Mouse (Mus musculus) cerebellum, adult 9-11 months (tissue): ENCODE results near the gene Gm20441.
"Not testable (repeated sequence)": the region's sequence is repeated elsewhere in the genome, so short reads cannot be mapped to it uniquely, and the experiment has no call there.

Source experiments
- DNase-seq: peaks from one replicate; pipeline ENCODE4 v3.0.0; 2022

Gene Gm20441

DNA sequence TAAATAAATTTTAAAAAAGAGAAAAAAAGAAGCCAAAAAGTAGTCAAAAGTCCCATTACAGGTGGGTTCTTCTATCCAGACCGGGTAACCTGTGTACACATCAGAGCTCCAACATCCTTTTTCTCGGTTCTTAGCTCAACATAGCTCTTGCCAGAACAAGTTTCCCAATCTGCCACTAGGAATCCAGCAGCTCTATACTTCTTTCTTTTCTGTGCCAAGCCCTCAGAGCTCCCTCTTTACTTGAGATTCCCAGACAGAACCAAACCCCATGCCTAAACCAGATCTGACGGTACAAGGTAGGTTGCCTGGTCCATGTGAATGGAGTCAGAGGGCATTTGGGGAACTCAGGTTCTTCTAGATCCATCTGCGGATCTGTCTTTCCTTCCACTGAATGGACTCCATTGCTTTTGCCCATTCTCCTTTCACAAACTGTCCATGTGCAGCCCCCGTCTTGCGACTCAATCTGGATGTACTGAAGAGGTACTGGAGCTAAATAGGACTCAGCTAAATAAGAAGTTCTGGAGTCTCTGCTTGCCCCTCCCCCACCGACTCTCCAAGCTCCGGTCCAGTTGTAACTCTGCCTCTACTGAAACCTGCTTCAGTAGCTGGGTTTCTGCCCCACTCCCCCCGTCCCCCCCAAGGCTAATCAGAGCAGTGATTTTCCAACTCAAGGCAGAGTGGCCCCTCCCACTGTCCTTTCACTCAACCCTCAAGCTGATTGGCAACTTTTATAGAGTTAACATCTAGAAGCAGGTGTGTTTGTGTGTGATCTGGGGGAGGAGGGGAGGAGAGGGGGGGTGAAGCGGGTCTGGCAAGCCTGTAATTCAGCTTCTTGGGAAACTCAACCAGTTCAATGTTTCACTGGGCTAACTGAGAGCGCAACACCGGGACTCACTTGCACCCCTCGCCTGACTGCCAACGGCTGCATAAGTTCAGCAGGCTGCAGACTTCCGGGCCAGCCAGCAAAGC lies 1.3 kb downstream of the Gm20441 start:
- DNase-seq: no peak

DNA sequence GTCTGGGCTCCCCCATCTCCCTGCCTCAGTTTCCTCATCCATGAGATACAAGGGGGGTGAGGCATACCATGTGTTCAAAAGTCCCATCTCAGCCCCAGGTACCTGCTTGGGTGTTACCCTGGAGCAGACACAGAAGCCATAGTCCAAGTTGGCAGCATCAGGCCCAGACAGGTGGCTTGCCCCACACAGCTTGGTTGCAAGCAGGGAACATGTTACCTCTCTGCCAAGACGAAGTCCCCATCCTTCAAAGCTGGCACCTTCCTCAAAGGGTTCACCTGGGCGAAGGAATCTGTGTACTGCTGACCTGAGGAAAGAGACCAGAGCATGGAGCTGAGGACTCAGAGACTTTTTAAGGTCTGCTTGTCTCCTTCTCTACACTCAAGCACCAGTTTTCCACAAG lies 2.9 kb downstream of the Gm20441 start:
- DNase-seq: peak; percentile 61

DNA sequence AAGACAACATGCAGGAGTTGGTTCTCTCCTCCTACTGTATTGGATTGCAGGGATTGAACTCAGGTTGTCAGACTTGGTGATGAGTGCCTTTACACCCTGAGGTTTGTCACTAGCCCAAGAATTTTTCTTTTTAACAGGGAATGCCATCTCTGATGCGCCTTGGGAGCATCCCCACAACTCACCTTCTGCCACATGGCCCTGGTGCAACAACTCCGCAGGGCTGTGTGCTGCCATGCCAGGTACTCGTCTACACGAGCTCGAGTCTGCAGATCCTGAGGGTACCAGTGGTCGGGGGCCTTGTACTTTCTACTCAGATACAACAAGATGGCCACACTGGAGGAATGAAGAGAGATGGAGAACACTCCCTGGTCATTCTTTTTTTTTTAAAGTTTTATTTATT lies 4.2 kb downstream of the Gm20441 start:
- no peak for DNase-seq

DNA sequence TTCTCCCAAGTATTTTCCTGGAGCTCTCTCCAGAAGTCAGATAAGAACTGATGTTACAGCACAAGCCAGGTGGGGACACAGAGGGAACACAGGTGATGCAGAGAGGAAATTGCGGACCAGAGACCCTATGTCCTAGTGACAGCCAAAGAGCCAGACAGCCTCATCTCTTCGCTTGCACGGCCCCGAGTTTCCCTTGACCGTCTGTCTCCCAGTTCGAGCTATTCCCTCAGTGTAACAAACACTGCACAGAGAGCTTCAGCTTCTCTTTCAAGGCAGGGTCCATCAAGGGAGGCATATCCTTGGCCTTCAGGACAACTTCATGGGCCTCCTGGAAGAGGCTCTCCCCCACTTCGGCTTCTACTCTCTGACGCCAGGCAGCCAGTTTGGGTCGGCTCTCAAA lies 6.2 kb downstream of the Gm20441 start:
- DNase-seq: no peak

DNA sequence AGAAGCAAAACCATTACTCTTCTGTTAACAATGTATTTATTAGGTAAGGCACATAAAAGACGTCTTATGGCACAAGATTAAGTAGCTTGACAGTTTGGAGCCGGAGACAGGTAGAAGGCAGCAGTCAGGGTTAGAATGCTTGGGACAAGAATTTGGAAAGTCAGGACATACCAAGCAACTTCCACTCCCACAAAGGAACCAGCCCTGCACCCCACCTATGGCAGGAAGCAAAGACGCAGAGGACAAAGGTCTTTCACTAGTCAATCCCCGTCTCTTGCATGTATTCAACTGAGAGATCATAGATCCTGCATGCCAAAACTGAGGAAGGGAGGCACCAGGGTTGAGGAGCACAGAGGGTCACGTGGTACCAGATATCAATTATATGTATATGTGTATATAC lies 6.7 kb downstream of the Gm20441 start:
- DNase-seq: no peak

DNA sequence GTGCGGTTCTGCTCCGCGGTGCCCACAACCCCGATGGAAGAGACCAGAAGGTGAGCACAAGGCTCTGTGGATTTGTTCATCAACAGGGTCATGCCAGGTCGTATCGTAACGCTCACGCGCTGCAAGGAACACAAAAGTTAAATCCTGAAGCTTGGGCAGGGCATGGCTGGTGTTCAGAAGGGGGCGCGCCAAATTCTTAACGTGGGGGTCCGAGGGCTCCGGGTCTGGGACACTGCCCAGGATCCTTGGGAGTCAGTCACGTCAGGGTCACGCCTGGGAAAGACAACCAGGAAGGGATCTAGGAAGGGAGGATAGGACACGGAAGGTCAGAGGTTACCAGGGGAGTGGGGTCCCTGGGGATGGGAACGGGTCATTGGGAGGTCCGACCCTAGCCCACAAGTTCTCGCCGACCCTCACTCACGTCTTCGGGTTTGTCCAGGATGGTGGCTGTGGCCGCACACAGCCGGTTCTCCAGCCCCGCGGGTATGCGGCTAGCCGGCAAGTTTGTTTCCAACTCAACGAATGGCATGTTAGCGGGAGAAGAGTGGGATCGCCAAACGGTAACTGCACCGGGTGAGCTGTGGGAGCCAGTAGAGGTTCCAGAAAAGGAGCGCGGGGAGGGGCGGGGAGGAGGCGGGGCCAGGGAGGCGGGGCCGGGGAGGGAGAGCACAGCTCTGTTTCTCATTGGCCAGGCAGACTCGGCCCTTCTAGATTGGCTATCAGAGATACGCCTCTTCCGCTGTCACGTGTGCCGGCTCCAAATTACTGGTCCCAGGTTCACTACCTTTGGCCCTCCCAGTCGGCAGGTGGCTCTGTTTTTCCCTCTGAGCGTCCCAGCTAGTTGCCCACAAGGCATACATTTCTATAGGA lies 7.7 kb downstream of the Gm20441 start, which contains the start of gene Ddt:
TSS of gene Ddt (minus strand) at position 620 of the 870 bp plus-strand sequence.
- DNase-seq: peak; percentile 94

DNA sequence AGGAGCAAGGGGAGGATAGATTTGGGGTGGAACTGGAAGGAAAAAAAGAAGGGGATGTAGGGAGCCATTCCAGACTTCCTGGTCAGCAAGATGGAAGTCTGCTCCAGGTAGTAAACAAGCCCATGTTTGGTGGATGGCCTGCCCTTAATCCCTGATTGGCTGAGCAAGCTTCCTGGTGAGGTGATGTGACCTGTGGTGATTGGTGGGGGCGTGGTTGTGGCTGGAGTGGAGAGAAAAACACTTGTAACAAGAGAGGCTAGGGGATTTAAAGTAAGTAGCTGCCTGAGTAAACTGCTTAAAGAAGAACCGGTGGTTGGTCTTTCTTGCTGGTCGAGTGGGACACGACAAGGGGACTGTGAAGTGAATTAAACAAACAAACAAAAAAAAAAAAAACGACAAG lies 13.0 kb downstream of the Gm20441 start:
- not testable (repeated sequence) for DNase-seq

DNA sequence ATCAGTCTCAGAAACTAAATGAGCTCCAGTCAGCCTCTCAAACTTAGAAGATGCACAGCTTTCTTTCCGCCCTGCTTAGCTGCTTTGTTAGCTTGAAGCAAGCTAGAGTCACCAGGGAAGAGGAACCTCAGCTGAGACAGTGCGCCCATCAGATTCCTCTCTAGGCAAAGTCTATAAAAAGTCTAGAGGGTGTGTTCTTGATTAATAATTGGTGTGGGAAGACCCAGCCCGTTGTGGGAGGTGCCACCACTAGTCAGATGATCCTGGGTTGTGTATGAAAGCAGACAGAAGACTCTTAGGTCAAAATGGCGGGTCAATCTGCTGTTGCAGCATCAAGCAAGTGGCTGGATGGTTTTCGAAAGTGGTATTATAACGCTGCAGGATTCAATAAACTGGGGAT lies 13.9 kb downstream of the Gm20441 start:
- DNase-seq: no peak

DNA sequence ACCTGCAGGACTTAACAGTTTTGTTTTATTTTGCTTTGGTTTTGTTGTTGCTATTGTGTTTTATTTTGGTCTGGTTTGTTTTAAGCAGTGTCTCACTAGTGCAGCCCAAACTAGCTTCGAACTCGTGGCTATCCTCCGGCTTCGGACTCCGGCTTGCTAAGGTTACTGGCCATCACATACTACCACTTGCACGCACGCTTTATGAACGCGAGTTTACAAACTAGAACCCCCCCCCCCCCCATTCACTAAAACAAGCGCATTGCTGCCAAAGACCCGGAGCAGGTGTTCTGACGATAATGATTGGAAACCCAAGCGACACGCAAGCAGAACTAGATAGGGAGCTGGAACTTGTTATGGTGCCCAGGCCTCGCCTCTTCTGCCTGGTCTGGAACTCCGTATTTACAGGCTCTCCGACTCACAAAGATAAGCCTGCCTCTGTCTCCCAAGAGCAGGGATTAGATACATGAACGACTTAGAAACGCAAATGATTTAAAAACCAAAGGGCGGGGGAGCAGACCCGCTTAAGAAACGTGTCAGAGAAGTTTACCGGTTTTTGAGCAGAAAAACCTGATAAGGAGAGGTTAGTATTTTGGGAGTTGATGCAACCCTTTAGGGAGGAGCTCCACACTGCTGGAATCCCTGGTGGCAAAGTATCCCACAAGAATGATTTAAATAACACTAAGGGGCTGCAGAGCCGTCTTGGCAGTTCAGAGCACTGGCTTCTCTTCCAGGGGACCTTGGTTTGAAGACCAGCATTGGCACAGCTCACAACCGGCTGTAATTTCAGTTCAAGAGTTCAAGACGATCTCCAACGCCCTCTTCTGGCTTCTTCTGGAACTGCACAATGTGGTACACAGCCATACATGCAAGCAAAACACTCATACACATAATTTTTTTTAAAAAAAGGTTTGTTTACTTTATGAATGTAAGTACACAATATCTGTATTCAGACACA lies 16.0 kb downstream of the Gm20441 start:
- DNase-seq: peak; percentile 71

DNA sequence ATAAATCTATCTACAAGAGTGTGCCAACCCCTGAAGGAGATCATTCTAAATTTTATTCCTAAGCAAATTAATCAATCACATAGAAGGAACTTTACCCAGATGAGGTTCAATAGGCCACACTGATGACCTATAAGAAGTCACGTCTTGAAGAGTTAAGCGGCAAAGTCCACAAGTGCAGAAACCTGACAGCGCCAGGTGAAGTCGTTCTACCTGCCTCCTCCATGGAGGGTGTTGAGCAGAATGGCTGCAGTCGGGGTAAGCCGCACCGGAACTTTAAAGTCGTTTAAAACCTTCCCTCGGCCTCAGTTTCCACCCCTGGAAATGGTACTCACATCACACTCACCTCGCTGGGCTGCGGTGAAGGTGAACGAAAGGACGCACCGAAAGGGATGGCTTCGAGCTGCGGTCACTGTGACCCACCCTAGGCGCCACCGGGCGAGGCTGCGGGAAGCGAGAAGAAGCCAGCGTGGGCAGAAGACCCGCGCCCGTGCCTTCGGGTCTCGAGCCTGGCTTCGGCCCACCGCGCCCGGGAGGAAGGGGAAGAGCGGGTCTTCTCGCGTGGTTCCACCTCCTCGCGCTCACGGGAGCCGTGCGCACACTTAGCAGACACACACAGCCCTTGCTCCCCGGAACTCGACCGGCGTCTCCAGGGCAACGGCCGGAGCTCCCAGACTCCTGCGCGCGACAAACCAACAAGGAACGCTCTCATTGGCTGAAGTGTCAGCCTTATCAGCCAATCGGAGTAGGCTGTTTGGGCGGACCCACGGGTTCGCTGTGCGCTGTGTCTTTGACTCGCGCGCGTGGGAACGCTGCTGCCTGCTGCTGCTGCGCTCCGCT lies 16.9 kb downstream of the Gm20441 start, which contains the start of gene Cabin1:
TSS of gene Cabin1 (minus strand) at position 660 of the 837 bp plus-strand sequence.
- DNase-seq: peak; percentile 97

DNA sequence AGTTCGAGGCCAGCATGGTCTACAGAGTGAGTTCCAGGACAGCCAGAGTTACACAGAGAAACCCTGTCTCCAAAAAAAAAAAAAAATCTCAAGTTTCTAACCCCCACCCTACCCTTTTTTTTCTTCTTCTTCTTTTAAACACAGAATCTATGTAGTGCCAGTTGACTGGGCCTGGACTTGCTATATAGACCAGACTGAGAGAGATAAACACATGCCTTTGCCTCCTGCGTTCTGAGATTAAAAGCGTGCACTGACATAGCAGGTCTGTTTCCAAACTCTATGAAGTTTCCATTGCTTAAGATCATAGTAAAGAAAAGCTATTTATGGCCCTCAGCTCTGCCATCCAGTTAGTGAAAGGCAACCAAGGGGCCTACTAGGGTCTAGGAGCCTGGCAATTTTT lies 18.3 kb downstream of the Gm20441 start:
- DNase-seq: no peak

DNA sequence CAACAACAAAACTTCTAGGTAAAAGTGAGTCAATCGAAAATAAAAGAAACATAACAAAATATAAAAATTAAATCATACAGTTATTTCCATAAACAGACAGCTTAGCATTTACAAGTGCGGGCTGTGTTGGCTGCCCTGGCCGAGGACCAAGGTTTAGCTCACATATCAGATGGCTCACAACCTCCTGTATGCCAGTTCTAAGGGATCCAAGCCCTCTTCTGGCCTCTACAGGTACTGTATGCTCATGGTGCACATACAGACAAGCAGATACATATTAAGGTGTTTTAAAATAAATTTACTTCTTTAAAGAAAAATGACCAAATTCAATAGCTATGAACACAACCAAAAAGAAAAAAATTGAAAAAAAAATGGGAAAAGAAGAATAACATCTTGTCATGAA lies 20.4 kb downstream of the Gm20441 start:
- no peak for DNase-seq

DNA sequence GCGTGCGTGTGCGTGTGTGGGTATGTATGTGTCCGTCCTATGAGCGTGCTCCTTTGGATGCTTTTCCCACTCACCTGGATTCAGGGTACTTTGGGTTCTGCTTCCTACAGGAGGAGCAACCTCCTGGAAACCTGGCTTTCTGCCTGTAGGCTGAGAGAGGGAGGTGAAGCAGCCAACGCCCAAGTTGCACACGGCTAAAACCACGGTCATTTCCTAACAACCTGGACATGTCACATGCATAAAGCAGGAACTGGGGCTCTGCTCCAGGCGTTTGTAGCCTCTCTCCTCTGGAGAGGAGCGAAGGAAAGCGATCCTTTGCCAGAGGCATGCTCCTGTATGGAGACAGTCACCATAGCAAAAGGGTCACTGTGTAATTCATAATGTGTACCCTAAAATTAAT lies 24.0 kb downstream of the Gm20441 start:
- no peak for DNase-seq

DNA sequence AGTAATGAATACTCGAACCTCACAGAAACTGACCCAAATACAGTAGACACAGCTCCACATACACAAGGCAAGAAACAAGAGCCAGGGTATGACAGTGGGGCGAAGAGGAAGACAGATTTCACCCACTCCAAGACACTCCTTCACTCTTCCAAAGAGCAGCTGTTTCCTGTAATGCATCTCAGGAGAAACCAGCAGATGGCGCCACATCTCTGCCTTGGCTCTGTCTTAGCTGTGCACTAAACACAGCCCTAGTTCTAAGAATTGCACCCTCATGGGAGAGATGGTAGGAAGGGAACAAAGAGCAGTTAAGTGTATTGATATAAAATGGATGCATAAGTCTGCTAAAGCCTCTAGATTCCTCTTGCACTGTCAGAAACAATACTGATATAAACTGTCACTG lies 36.7 kb downstream of the Gm20441 start:
- peak; percentile 81 for DNase-seq

DNA sequence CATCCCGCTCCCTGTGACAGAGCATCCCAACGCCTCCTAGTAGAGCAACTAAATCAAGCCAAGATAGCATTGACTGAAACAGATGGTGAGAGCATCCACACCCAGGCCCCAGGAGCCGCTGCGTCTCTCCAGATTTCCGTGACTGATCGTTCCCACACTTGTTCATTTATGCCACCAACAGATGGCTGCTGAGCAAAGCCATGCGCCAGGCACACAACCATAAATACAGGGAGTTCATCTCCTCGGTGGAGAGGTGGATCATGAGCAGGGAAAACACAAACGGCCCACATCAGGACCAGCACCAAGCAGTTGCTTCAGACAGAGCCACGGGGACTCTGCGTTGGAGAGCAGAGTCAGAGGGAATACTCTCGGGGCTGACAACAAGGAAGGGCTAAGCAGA lies 37.4 kb downstream of the Gm20441 start:
- DNase-seq: peak; percentile 76

DNA sequence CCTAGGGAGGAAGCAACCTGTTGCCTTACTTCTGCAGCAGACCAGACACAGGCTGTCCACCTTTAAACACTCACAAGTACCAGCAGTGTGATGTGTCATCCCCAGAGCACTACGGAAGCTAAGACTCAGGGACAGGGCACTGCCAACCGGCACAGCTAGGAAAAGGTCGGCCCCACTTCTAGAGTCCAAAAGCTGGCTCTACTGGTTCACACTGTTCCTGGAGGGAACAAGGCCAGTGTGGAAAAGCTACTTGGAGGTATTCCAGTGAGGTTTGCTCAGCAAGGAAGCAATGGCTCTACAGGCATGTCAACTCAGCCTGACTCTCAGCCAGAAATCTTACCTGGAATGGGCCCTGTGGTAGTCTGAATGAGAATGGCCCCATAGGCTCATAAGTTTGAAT lies 39.9 kb downstream of the Gm20441 start:
- DNase-seq: no peak

DNA sequence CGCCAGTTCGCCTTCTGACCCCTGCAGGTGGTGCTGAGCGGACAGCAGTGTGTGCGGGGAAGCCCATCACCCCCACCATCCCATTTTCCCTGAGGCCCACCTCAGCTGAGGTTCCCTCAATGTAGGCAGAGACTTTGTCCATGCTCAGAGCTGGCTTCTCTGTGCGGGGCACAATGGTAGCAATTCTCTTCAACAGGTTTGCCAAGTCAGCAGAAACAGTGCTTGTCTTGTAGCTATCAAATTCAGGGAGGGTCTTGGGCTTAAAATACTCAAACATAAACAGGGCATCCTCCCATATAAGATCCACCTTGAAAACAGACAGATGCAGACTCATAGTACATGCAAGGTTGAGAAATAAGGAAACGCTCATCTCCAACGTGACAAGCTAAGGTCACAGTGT lies 55.3 kb downstream of the Gm20441 start:
- no peak for DNase-seq
